11 mouse cellular contexts compared by ENCODE assay signal in the genomic region with DNA sequence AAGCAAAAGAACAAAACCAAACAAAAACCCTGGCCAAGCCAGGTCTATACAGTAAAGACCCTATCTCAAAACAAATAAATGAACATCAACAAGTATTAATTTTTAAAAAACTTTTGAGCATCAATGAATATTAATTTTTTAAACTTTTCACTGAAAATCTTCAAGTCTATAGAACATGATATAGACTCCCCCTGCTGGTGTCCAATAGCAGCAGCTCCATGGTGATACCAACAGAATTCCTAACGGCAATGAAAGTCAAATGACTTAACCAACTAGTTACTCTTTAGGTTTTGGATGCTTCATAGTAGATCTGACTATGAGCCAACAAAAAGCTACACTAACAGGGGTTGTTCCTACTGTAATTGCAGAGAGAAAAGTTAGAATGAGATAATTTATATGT. TPM values are rescaled to one million over a fixed set of nuclear protein-coding genes. Genes with fewer than 3 reads are reported as not detected.
A peak's percentile ranks its signal among the peaks of the same experiment; 100 is the strongest.
DNase-seq lines count a peak whose midpoint lies in the region; ATAC-seq and TF ChIP-seq lines count a peak whose summit lies in the region.
"Had no signal": no experiment of that assay in that cellular context is flagged by ENCODE, and none has a peak within 500 bp of the region (broad histone marks: within the 10 kb centered on the region; RNA-seq: fewer than 3 reads in every experiment).

No protein-coding gene starts in this region.

- H3K27ac ChIP-seq in gastrocnemius, adult 2 months: no peak overlapping the region
- H3K27ac ChIP-seq: embryonic facial prominence, embryonic 13.5 days; limb, embryonic 13.5 days; midbrain, embryonic 12.5 days had no signal

- H3K4me3 ChIP-seq in gastrocnemius, adult 2 months: no peak overlapping the region
- no peak overlapping the region for H3K4me3 ChIP-seq in G1E (ENCODE audit: low read depth, low read length)
- H3K4me3 ChIP-seq: embryonic facial prominence, embryonic 13.5 days; limb, embryonic 13.5 days; midbrain, embryonic 12.5 days had no signal

- TF ChIP-seq CTCF in gastrocnemius, adult 2 months (IDR thresholded peaks at IDR 0.05): peak; percentile 63
- peak; percentile 17; the same call in 1 of the 2 replicates for TF ChIP-seq CTCF in G1E (IDR thresholded peaks at IDR 0.05; ENCODE audit: low read depth, low read length)

- intact Hi-C loops in gastrocnemius, adult 2 months (cut with DNase I): loop anchor here (5.0 kb wide), 1 partner anchor 153 kb away; a partner anchor contains a TSS
- intact Hi-C loops in left cerebral cortex, postnatal 14 days (cut with DNase I): loop anchor here (5.0 to 10.0 kb wide), 2 partner anchors 153 to 396 kb away; a partner anchor contains a TSS
- intact Hi-C loops in left cerebral cortex, postnatal 10 days (cut with DNase I): loop anchor here (10.0 kb wide), 1 partner anchor 396 kb away; no protein-coding TSS in a partner anchor

- peaks cover 51% of the 10 kb centered on the region for H3K4me1 ChIP-seq in G1E (ENCODE audit: insufficient read depth, low read depth, low read length)

- no peaks in the 10 kb centered on the region for H3K9me3 ChIP-seq in G1E (replicated peaks)
- H3K9me3 ChIP-seq: embryonic facial prominence, embryonic 13.5 days; limb, embryonic 13.5 days; midbrain, embryonic 12.5 days had no signal

- no peak for DNase-seq in gastrocnemius, adult 2 months
- no peak for DNase-seq in gastrocnemius, adult 18-20 months (ENCODE audit: low spot score)
- DNase-seq in left cerebral cortex, postnatal 14 days (ENCODE audit: low spot score in 2 of 2): peak; percentile 31 to 46
- DNase-seq in left cerebral cortex, postnatal 10 days (ENCODE audit: extremely low spot score in 1 of 2, low spot score in 2 of 2): no peak
- DNase-seq in G1E (ENCODE audit: low spot score): no peak
- DNase-seq in induced T-regulatory cell, adult 2 months (ENCODE audit: low read depth): peak; percentile 39
- DNase-seq in Muller cell, postnatal 12 days (ENCODE audit: inconsistent ontology term): no peak
- DNase-seq in cerebellum, postnatal 36 days: no peak

- no peak for ATAC-seq in G1E (ENCODE audit: extremely low read depth, insufficient number of reproducible peaks, low FRiP score, poor library complexity, severe bottlenecking)

- peaks cover 42% of the 10 kb centered on the region for H3K36me3 ChIP-seq in G1E (replicated peaks)

- H3K27me3 ChIP-seq in G1E (ENCODE audit: insufficient read depth, low read length): no peaks in the 10 kb centered on the region
- H3K27me3 ChIP-seq: embryonic facial prominence, embryonic 13.5 days; limb, embryonic 13.5 days; midbrain, embryonic 12.5 days had no signal

RNA-seq across cellular contexts. Expression of a gene that starts 20.8 kb away (rescaled TPM):
- 1 to 10 TPM; 2.8 to 5.9 TPM for total RNA-seq in gastrocnemius, adult 2 months (2021)
- total RNA-seq in gastrocnemius, adult 18-20 months (2021): 1 to 10 TPM; 2.6 to 3.3 TPM
- 10 to 100 TPM; 24.2 to 24.6 TPM for total RNA-seq in left cerebral cortex, postnatal 14 days (2021)
- 10 to 100 TPM; 22.3 to 23.6 TPM for total RNA-seq in left cerebral cortex, postnatal 10 days (2021)
- 67.9 and 84.5 TPM in 2 replicates for total RNA-seq in G1E (2014; fragmentation: Nextera tagmentation)
- total RNA-seq in G1E (2017): 92.4 and 95.8 TPM in 2 replicates
- polyA plus RNA-seq in G1E (2012): 28.7 and 41.7 TPM in 2 replicates

RNA-seq across cellular contexts. Expression of a gene that starts 25.1 kb away (rescaled TPM):
- total RNA-seq in gastrocnemius, adult 2 months (2021): 1 to 10 TPM; 3.1 to 4.1 TPM
- 1 to 10 TPM; 2.9 to 3.7 TPM for total RNA-seq in gastrocnemius, adult 18-20 months (2021)
- 10 to 100 TPM; 40.4 to 41.3 TPM for total RNA-seq in left cerebral cortex, postnatal 14 days (2021)
- total RNA-seq in left cerebral cortex, postnatal 10 days (2021): 10 to 100 TPM; 44.2 to 46.4 TPM
- total RNA-seq in G1E (2014; fragmentation: Nextera tagmentation): 8.2 and 9.8 TPM in 2 replicates
- total RNA-seq in G1E (2017): 33.2 and 36.4 TPM in 2 replicates
- polyA plus RNA-seq in G1E (2012): 4.7 and 5.4 TPM in 2 replicates

Comparison
In these comparisons a context has a peak if more than half of its experiments do, and no peak if none do; other contexts are left out.
1. DNase-seq: peak in left cerebral cortex, postnatal 14 days (2 of 2) and induced T-regulatory cell, adult 2 months (single experiment); none in gastrocnemius, adult 2 months (single experiment), gastrocnemius, adult 18-20 months (single experiment), left cerebral cortex, postnatal 10 days (0 of 2), G1E (single experiment), Muller cell, postnatal 12 days (single experiment) and cerebellum, postnatal 36 days (0 of 2).